Mouse (Mus musculus): ENCODE measurements around the gene Tubb2a. TPM values are rescaled to one million over a fixed set of nuclear protein-coding genes. Genes with fewer than 3 reads are reported as not detected.
"Not testable (repeated sequence)": the region's sequence is repeated elsewhere in the genome, so short reads cannot be mapped to it uniquely, and the experiment has no call there.

Tubb2a gene
- polyA plus RNA-seq, 1 experiment from 2014 or later: 98.2 TPM

DNA sequence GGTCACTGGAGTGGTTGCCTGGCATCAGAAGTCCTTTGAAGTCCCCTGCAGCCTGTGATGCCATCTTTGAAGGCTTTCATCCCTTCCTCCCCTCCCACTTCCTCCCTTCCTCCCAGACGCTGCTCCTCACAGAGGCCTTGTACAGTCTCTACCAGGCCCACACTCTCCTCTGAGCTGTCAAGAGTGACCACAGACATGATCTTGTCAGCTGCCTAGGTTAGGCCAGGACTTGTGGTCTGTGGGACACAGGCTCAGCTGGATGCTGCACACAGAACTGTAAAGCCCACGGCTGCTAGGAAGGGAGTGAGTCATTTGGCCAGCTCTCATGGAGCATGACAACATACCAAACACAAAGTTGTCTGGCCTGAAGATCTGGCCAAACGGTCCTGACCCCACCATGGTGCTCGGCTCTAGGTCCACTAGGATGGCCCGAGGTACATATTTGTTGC, 10.4 kb upstream of the Tubb2a start:
- H3K27ac ChIP-seq: peak overlapping the region; percentile 60; the same call in 1 of the 2 replicates

DNA sequence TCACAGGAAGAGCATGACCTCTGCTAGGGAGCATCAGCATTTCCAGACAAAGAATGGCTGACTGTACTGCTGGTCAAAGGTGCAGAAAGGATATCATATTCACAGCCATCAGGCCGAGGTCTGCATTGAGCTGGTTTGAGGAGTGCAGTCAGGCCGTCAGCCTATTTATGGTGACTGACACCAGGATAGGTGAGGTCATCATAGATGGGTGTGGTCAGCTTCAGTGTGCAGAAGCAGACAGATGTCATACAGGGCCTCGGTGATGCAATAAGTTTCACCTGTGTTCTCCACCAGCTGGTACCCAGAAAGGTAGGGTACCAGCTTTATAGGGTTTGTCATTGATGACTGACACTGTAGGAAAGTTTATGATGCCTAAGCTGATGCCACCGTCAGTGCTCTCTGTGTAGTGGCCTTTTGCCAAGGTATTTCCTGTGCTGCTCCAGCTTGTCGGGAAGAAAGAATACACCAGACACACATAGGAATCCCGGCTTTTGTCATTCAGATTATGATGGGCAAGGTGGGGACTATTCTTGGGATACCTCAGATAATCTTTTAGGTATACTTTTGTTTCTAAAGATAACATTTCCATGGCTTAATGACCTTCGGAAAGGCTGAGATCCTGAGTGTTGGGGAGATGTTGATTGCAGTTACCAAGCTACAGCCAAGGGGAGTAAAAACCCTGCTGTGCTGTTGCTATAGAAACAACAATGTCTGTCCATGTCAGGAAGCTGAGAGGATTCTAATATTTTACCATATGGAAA, 9.4 kb upstream of the Tubb2a start:
- Histone ChIP-seq H3K4me3 (no peak overlapping the region), H3K9me3 (no peaks in the 10 kb centered on the region), H3K27me3 (ENCODE audit: poor library complexity, severe bottlenecking) (no peaks in the 10 kb centered on the region), H3K36me3 (replicated peaks) (no peaks in the 10 kb centered on the region), H3K4me1 (peaks cover 26% of the 10 kb centered on the region), H3K27ac (no peak overlapping the region)
- no peak for DNase-seq (ENCODE audit: extremely low spot score, low spot score)
- 73% methylated on average over 7 of the region's 7 CpGs for WGBS

More for the DNA sequence above, 10.4 kb upstream of the Tubb2a start:
- not testable (repeated sequence) for H3K9me3 ChIP-seq; H3K27me3 ChIP-seq (ENCODE audit: poor library complexity, severe bottlenecking); DNase-seq (ENCODE audit: extremely low spot score, low spot score); H3K4me3 ChIP-seq; H3K36me3 ChIP-seq (replicated peaks)
- peaks cover 26% of the 10 kb centered on the region for H3K4me1 ChIP-seq
- 78% methylated on average over 5 of the region's 5 CpGs for WGBS

DNA sequence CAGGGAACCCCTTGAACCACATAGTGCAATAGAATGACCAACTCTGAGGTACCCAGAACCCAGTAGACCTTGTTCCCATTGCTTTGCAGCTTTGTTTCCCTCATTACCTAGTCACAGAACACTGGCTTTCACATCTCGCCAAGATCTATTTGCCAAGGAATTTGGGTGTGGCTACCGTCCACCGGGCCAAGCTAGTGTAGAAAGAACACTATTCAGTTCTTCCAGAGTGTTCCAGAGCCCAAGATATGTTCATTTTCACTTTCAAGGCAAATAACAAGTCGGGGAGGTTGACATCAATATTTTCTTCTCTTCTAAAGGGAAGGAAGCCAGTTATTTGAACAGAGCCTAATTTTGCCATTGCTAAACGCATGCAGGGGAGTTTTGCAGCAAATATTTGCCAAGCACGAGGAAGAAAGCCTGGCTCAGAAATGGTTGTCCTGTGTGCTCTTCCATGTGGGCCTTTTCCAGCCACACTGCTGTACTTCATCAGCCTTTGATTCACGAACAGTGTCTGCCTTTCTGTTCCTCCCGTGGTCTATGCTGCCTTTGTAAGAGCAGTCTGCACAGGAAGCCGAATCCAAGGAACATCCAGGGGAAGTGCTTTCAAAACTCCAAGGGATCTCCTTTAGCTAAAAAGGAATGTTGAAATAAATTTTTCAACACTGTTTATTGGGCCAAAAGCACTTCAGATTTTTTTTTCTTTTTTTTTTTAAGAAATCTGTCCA, 6.4 kb upstream of the Tubb2a start:
- Histone ChIP-seq H3K9me3 (no peaks in the 10 kb centered on the region), H3K27ac (no peak overlapping the region), H3K4me3 (no peak overlapping the region), H3K4me1 (peaks cover 23% of the 10 kb centered on the region), H3K36me3 (replicated peaks) (no peaks in the 10 kb centered on the region), H3K27me3 (ENCODE audit: poor library complexity, severe bottlenecking) (peaks cover 16% of the 10 kb centered on the region)
- WGBS: 81% methylated on average over 9 of the region's 9 CpGs
- no peak for DNase-seq (ENCODE audit: extremely low spot score, low spot score)

DNA sequence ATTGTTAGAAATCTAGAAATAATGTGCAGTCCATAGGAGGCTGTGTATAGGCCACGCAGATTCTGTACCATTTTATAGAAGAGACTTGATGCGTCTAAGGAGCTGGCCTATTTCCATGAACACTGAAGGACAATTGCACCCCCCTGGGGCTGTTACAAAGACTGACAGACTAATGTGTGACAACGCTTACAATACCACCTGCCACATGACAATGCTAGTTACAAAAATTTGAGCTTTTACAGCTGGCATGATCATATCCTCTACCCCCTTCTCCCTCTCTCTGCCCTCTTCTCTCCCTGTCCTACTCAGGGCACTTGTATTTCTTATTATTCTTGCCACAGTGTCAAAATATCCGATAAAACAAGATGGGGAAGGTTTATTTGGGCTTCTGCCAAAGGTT, 4.1 kb upstream of the Tubb2a start:
- no peak for DNase-seq (ENCODE audit: extremely low spot score, low spot score)
- H3K27ac ChIP-seq: no peak overlapping the region
- H3K4me1 ChIP-seq: peaks cover 15% of the 10 kb centered on the region
- 89% methylated on average over 4 of the region's 4 CpGs for WGBS
- H3K9me3 ChIP-seq: no peaks in the 10 kb centered on the region
- no peak overlapping the region for H3K4me3 ChIP-seq
- H3K36me3 ChIP-seq (replicated peaks): no peaks in the 10 kb centered on the region
- H3K27me3 ChIP-seq (ENCODE audit: poor library complexity, severe bottlenecking): peaks cover 30% of the 10 kb centered on the region

DNA sequence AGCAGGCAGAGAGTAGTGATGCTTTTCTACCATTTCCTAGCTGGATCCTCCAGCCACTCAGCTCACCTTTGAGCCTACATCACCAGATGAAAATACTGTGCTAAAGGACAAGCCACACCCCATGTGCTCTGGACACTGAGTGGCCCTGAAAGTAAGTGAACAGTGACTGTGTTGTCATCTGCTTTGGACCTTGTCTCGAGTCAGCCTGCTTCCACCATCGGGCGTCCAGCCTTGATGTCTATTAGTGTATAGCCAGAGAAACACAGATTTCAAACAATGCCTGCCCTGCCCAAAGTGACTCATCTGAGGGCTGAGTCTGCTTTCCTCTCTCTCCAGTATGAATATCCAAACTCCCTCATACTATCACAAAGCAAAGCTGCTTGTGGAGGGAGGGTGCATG, 2.0 kb upstream of the Tubb2a start:
- Histone ChIP-seq H3K27me3 (ENCODE audit: poor library complexity, severe bottlenecking) (peaks cover 34% of the 10 kb centered on the region), H3K4me1 (peaks cover 28% of the 10 kb centered on the region), H3K4me3 (no peak overlapping the region), H3K9me3 (no peaks in the 10 kb centered on the region), H3K36me3 (replicated peaks) (peaks cover 7% of the 10 kb centered on the region), H3K27ac (no peak overlapping the region)
- no peak for DNase-seq (ENCODE audit: extremely low spot score, low spot score)
- WGBS: 82% methylated on average over 3 of the region's 3 CpGs

DNA sequence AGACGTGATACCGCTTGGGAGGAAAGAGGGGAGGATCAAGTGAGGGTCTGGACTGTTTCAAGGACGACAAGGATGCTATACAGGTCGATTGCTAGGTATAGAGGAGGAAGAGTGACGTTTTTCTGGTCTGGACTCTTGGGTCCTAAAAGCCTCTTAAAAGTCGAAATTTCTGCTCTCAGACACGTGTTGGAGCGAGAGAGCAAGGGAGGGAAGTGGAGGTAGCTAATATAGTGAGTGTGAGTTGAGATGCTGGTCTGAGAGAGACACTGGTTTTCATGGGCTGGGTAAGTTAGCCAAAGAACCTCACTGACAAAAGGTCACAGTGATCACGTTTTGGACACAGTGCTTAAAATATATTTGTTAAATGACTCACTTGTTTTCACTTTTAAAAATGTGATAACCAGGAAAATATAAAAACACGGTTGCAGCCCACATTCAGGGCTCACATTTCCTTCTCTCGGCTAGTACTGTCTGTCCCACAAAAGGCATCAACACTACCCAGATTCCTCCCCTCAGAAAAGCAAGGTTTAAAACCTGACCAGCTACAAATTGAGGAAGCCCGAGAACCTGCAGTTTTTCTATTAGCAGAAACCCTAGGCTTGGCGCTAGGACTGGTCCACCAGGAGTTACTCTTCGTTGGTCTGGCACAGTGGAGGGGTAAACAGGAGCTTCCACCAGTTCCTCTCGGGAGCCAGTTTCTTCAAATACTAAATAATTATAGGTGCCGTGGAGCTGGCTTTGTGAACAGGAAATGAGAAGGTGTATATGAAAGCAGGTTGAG, 883 bp upstream of the Tubb2a start:
- no peak for DNase-seq (ENCODE audit: extremely low spot score, low spot score)
- Histone ChIP-seq H3K4me3 (peak overlapping the region; percentile 74), H3K27ac (no peak overlapping the region), H3K9me3 (no peaks in the 10 kb centered on the region), H3K4me1 (peaks cover 28% of the 10 kb centered on the region), H3K36me3 (replicated peaks) (peaks cover 14% of the 10 kb centered on the region), H3K27me3 (ENCODE audit: poor library complexity, severe bottlenecking) (peaks cover 34% of the 10 kb centered on the region)
- WGBS: 43% methylated on average over 16 of the region's 16 CpGs

DNA sequence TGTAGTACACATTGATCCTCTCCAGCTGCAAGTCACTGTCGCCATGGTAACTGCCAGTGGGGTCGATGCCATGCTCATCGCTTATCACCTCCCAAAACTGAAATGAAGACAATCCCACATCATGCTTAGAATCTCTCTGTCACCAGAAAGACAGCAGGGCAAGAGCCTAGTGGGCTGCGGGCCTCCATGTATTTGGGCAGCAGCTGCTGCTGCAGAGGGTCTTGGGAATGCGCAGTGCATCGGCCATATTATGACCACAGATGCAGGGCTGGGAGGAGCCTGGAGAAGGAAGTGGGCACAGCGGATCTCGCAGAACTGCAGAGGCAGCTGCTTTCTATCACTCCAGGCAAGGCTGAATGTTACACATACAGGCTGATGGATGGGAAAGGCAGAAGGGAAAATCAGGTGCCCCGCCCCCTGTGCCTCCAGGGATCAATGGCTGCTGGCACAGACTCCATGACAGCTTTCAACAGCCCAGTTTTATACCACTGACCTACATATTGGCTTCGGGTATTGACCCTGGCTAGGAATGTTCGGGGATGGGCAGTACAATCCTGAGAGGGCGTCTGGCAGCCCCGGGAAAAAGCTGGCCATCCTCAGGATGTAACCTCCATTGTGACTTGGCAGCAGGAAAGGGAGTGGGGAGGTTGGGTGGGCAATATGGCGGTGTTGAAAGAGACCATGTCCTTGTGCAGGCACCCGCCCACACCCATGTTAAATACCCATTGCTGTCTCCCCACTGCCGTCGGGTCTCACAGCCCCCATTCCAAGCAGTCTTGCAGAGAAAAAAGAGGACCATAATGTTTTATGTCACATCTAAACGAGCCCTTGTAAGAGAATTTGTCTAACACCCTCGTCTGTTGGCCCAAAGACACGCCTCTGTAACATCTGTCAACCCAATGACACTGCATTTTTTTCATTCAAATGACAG, 981 bp downstream of the Tubb2a start:
- Histone ChIP-seq H3K4me3 (peak overlapping the region; percentile 74), H3K27me3 (ENCODE audit: poor library complexity, severe bottlenecking) (peaks cover 34% of the 10 kb centered on the region), H3K36me3 (replicated peaks) (peaks cover 16% of the 10 kb centered on the region), H3K27ac (peak overlapping the region; percentile 8; the same call in 1 of the 2 replicates), H3K9me3 (no peaks in the 10 kb centered on the region), H3K4me1 (peaks cover 38% of the 10 kb centered on the region)
- no peak for DNase-seq (ENCODE audit: extremely low spot score, low spot score)
- 73% methylated on average over 20 of the region's 20 CpGs for WGBS

DNA sequence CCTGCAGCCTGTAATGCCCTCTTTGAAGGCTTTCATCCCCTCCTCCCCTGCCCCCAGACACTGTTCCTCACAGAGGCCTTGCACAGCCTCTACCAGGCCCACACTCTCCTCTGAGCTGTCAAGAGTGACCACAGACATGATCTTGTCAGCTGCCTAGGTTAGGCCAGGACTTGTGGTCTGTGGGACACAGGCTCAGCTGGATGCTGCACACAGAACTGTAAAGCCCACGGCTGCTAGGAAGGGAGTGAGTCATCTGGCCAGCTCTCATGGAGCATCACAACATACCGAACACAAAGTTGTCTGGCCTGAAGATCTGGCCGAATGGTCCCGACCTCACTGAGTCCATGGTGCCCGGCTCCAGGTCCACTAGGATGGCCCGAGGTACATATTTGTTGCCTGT, 1.9 kb downstream of the Tubb2a start:
- not testable (repeated sequence) for H3K4me3 ChIP-seq; H3K27ac ChIP-seq; H3K9me3 ChIP-seq; DNase-seq (ENCODE audit: extremely low spot score, low spot score)
- Histone ChIP-seq H3K36me3 (replicated peaks) (peaks cover 16% of the 10 kb centered on the region), H3K27me3 (ENCODE audit: poor library complexity, severe bottlenecking) (peaks cover 34% of the 10 kb centered on the region), H3K4me1 (peaks cover 47% of the 10 kb centered on the region)
- WGBS: 89% methylated on average over 6 of the region's 6 CpGs

DNA sequence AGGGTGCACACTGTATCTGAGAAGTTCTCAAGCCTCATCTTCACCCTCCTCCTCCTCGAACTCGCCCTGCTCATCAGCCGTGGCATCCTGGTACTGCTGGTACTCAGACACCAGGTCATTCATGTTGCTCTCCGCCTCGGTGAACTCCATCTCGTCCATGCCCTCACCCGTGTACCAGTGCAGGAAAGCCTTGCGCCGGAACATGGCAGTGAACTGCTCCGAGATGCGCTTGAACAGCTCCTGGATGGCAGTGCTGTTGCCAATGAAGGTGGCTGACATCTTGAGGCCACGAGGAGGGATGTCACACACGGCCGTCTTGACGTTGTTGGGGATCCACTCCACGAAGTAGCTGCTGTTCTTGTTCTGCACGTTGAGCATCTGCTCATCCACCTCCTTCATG, 3.4 kb downstream of the Tubb2a start:
- not testable (repeated sequence) for DNase-seq (ENCODE audit: extremely low spot score, low spot score); H3K27ac ChIP-seq; H3K4me3 ChIP-seq; H3K9me3 ChIP-seq
- 94% methylated on average over 13 of the region's 17 CpGs for WGBS
- Histone ChIP-seq H3K4me1 (peaks cover 59% of the 10 kb centered on the region), H3K27me3 (ENCODE audit: poor library complexity, severe bottlenecking) (peaks cover 21% of the 10 kb centered on the region), H3K36me3 (replicated peaks) (peaks cover 16% of the 10 kb centered on the region)

DNA sequence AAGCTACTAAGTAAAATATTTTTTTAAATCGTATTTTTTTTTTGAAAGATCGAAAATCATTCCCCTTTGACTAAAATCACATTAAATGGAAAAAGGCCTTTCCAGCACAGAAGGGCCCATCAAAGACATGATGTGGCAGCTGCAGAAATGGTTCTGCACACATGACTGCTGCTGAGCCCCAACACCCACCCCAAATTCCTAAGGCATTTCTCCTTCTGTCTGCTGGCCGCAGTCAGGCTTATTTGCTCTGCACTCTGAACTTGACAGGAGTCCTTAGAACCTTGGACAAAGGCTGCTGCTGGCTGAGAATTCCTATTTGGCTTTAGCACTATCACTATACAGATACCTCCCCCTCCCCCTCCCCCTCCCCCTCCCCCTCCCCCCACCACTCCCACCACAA, 5.0 kb downstream of the Tubb2a start:
- Histone ChIP-seq H3K36me3 (replicated peaks) (peaks cover 16% of the 10 kb centered on the region), H3K9me3 (no peaks in the 10 kb centered on the region), H3K27me3 (ENCODE audit: poor library complexity, severe bottlenecking) (peaks cover 5% of the 10 kb centered on the region; the same call in 1 of the 2 replicates), H3K4me1 (peaks cover 58% of the 10 kb centered on the region), H3K27ac (no peak overlapping the region), H3K4me3 (no peak overlapping the region)
- WGBS: 69% methylated on average over 3 of the region's 3 CpGs
- no peak for DNase-seq (ENCODE audit: extremely low spot score, low spot score)

DNA sequence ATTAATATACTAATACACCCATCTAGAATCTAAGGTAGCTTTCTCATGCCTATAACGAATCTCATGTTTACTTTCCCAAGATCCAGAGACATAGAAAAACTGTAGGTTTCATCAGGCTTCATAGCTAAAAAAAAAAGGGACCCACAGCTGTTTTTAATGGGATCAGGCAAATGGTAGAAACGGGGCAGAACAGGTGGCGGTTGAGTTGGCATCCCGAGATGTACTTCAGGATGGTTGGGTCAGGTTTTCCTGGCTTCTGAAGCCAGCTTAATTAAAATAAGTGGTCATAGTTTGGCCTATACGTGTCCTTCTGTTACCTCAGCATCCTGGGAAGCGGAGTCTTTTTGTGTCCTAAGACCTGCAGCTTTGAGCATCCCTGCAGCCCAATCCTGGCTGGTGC, 6.0 kb downstream of the Tubb2a start:
- no peak for DNase-seq (ENCODE audit: extremely low spot score, low spot score)
- Histone ChIP-seq H3K27ac (no peak overlapping the region), H3K9me3 (no peaks in the 10 kb centered on the region), H3K4me1 (peaks cover 48% of the 10 kb centered on the region), H3K4me3 (no peak overlapping the region), H3K36me3 (replicated peaks) (peaks cover 16% of the 10 kb centered on the region), H3K27me3 (ENCODE audit: poor library complexity, severe bottlenecking) (peaks cover 3% of the 10 kb centered on the region; the same call in 1 of the 2 replicates)
- 91% methylated on average over 6 of the region's 6 CpGs for WGBS

DNA sequence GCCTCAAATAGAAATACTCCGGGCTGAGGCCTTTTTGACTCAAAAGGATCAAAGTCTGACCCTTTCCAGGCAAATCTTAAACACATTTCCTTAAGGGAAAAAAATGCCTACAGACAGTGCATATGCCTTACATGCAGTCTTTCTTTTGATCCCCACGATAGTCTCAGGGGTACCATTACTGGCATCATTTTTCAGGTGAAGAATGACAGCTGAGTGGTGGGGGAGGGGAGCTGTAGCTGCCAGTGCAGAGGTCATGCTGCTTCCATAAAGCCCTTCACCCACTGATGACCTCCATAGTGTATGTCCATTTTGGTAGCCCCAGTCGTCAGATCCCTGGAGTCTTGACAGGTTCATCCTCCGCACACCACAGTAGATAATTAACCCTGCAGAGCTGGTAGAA, 7.5 kb downstream of the Tubb2a start:
- H3K9me3 ChIP-seq: no peaks in the 10 kb centered on the region
- no peak for DNase-seq (ENCODE audit: extremely low spot score, low spot score)
- peaks cover 41% of the 10 kb centered on the region for H3K4me1 ChIP-seq
- no peak overlapping the region for H3K27ac ChIP-seq
- no peaks in the 10 kb centered on the region for H3K27me3 ChIP-seq (ENCODE audit: poor library complexity, severe bottlenecking)
- 80% methylated on average over 4 of the region's 4 CpGs for WGBS
- no peak overlapping the region for H3K4me3 ChIP-seq
- peaks cover 11% of the 10 kb centered on the region for H3K36me3 ChIP-seq (replicated peaks)

Measured in forebrain, embryonic 10.5 days (tissue).